Mouse (Mus musculus) retina, postnatal 7 days (tissue): ENCODE data around the gene Akap13.

ENCODE experiments used
- DNase-seq: peaks from one replicate; pipeline ENCODE4 v3.0.0-alpha.2; 2012; ENCODE audit warnings: low read depth, low spot score

The Akap13 gene

DNA sequence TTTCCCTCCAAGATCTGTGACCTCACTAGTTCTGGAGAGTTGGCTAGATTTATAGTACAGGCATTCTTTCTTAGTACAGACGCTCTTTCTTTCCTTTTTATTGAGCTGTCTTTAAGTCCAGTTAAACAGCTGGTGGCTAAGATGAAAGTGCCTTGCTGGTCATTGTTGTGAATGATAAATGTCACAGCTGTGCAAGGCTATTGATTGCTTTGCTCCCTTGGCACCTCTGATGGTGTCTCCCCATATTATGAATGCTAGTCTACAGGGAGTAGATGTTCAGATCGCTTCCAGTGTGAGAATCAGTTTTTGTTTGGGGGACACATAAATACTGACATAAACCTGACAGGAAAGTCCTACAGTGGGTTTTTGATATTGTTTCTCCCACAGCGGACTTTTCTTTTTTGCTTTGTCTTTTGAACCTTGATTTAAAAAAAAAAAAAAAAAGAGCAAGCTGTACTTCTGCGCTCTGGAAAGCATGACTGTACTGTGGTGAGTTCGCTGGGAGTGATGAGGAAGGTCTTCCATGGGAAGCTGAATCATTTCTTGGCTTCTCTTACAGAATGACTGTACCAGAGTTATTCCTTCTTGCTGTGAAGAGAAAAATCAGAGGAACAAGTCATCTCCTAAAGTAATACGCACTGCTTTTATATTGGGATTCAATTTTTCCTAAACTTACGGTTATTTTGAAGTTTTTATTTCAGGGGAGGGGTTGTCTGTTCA, 178.6 kb downstream of the Akap13 start:
- no peak for DNase-seq

DNA sequence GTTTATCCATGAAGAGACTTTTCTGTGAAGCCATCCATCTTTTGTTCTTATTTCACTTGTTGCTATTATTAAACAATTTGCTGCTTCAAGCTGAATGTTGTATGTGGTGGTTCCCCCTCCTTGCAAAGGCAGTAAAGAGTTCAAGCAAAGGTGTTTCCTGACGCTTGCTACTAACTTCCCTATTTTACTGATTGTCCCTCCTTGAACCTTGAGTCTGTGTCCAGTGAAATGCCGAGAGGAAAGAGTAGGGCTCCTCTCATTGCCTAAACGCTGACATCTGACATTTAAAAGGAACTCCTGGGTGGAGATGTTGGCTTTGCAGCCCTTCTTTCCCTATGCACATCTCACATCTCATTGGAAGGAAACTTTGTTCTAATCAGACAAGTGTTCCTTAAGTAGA, 183.4 kb downstream of the Akap13 start:
- no peak for DNase-seq

DNA sequence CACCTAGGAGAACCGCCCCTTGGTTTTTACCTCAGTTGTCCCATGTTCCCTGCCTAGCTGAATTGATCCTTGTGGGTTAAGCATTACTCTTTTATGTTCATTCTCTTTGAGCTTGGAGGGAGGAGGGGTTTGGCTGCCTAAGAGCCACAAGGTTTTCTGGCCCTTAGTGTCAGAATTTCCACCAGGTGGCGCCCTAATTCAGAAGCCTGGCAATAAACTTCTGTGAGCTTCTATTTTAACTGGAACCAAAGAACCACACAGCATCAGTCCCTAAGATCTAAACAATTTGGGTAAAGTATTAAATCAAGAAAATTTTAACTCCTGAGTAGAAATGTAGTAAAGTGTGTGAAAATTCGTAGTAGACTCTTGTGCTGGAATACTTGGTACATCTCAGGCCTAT, 184.2 kb downstream of the Akap13 start:
- peak; percentile 21 for DNase-seq

DNA sequence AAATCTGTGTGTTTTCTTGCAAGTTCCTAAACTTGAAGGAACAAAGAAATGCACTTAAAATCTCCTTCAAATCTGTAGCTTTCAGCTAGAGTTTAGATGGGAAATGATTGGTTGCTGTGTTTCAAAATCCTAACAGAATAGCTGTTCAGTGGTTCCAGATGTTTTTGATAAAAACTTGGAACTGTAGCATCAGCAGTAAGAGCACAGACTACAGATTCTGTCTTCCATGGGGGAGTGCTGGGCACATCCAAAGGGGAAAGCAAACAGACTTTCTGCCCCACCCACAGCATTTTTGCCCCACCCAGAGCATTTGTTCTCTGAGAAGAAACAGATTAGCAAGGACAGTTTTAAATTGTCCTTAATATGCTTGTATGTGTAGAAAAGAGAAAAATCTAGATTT, 184.7 kb downstream of the Akap13 start:
- no peak for DNase-seq

DNA sequence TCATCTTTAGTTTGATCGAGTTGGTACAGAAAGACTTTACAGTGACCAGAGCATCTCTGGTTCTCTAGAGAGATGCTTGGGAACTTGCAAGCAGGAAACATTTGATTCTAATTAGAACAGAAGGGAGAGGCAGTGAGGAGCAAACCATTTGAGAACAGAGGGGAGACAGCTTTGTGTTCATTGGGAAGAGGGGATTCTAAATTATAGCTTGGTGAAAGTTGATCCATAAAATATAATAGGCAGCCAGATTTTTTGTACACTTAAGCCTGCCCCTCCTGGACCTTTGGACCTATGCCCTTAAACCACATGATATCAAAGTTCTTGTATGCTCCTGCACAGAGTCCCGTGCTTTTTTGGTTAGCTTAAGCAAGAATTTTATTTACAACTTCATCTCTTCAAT, 185.3 kb downstream of the Akap13 start:
- DNase-seq: no peak

DNA sequence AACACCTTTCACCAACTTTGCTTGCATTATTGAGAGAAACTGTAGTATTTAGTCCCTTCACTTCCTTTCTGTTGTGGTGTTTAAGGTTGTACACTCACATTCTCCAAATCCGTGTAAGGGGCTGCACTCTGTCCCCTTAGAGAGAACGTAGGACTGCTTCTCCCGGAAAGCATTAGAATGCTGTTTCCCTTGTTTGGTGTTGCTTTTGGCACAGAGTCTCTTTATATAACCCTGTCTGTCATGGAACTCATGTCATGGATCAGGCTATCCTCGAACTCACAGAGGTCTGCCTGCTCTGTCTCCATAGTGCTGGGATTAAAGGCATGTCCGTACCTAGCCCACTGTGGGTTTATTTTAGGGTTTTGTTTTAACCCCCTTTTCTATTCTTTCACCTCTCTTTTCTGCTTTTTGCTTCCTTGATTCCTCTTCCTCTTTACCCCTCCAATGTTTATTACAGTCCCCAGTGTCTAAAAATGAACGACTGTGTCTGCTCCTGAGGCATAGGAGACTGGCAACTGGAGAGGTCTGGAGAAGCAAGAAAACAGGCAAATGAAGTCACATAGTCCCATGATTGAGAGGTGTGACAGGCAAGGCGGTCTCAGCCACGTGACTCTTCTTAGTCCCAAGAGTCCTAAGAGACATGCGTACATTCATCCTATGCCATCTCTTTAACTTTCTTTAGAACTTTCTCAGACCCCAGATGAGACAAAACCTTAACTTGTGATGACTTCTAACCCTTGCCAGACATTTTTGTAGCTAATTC, 186.3 kb downstream of the Akap13 start:
- DNase-seq: no peak

DNA sequence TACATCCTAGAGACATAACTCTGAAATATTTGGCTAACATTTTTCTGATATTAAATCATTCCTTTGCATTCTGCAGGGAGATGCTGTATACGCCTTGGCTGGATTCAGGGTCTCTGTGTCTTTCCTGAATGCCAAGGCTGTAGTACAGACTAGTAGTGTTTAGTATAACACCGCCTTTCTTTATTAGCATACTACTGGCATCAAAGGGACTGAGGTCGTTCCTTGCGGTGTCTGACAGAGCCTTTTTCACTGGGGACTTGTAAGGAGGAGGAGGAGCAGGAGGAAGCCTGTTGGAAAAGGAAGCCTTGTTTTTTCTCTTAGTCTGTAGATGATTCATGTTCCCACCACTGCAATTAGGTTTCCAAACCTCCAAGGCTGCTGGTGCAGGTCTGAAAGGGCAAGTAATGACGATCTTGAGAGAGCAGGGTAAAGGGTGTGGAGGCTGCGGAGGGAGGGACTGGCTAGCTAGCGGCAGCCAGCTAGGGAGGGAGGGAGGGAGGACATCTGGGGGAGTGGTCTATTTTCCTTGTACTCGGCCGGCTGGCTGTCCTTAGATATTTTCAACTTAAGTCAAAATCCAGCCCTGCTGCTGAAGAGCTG, 186.9 kb downstream of the Akap13 start:
- no peak for DNase-seq

DNA sequence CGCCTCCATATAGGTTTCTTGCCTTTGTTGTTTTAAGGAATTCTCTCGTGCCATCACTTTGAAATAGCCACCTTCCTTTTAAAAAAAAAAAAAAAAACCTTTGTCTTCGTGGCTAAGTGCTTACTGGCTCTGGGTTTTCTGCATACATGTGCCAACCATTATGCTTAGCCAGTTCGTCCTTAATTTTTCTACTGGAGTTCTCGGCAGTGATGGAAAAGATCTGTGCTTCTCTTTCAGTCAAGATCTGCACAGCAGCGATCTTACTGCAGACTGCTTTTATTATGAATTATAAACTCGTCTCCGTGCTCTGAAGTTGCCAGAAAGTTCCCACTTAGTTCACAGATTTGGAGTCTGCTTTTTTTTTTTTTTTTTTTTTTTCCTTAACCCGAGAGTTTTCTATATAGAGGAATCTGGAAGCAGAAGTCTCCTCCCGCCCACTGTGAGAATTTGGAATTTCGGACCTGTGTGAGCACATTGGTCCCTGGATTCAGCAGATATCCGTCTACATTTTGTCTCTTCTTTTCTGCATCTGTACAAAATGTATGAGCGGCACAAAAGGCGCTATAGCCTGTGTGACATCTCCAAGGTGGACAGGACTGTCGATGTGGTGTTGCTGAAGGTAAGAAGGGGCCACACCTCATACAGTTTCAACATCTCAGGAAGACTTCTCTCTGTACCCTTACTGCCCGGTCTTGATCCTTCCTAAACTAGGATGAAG, 187.7 kb downstream of the Akap13 start:
- DNase-seq: no peak

DNA sequence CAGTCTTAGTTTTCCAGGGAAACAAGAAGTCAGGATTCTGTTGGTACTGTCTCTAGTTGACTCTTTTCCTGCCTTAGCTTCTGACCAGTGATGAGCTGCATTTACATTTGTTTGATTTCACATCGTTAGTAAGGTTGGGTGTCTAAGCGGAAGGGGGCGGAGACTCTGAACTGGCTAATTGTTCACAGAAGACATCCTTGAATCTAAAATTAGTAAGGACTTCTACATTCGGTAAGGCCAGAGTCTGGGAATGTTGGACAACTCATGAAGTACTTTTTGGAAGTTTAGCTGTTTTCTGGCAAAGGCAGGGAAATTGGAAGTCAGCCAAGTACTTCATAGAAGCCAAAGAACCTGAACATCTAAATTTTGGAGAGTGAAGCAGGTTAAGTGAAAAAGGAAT, 188.7 kb downstream of the Akap13 start:
- no peak for DNase-seq

DNA sequence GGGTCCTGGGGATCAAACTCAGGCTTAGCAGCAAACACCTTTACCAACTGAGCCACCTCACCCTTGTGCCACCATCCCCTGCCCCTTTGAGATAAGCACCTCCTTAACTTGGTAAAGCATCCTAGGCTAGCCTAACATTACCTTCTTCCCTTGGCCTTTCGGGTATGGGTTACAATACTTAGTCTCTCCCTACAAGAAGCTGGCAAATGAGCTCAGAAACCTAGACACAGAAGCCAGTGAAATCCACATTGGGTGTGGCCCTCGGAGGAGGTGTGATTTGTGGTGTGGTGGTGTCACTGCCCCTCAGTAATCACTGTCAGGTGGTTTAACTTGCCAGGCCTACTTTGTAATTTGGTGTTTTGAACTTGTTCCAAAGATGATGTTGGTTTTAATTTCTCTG, 189.3 kb downstream of the Akap13 start:
- DNase-seq: no peak

DNA sequence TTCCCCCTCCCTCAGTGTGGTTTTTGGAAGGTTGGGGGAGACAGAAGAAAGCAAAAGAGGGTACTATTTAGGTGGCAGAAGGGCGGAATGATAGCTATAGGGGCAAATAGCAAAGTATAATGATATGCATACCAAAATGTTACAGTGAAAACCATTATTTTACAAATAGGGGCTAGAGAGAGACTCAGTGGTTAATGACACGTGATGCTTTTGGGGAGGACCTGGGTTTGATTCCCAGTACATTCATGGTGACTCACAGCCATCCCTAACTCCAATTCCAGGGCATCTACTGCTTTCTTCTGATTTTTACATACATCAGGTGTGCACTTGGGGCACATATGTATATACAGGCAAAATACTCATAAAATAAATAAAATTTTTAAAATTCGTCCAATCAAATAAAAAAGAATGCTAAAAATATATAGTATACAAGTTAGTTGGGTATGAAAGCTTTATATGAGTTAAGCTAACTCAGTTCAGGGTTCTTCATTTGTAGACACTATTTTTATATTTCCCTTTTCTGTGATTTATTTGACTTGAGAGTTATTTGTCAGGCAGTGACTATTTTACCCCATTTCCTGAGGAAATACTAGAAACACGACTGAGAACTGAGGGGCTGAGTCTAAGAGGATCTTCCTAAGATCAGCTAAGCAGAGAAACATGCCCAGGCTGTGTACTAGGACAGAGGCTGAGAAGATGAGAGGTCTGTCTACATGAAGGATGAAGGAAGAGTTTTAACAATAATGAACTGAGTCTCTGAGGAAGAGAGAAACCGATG, 190.0 kb downstream of the Akap13 start:
- no peak for DNase-seq

DNA sequence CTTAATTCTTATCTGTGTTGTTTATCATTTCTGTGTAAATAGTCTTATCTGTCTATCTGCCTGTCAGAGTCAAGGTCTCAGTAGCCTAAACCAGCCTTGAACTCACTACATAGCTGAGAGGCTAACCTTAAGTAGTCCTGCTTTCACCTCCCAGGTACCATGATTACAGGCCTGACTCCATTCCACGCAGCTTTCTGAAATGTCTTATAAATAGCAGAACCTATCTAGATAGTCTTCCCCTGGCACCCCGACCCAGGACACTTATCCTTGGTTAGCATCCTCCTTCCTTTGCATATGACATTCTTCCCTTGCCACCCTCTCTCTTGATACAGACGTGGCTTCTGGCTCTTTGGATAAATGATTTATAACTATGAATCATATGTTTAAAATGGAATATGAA, 192.7 kb downstream of the Akap13 start:
- DNase-seq: no peak

DNA sequence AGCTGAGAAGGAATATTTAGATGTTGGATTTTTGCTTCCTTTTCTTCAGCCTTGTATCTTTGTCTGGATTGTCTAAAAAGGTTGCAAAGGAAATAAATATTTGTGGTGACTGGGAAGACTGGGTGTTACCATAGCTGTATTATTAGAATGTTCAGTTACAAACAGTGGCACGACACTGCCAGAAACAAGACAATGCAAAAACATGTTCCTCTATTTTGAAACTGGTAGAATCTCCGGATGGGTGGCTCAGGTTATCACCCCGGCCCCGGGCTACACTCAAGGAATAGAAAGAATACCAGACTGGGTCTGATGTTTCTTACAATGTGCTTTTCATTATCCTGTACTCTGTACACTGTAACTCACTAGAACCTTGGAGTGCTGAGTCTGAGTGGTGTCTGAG, 193.6 kb downstream of the Akap13 start:
- no peak for DNase-seq

DNA sequence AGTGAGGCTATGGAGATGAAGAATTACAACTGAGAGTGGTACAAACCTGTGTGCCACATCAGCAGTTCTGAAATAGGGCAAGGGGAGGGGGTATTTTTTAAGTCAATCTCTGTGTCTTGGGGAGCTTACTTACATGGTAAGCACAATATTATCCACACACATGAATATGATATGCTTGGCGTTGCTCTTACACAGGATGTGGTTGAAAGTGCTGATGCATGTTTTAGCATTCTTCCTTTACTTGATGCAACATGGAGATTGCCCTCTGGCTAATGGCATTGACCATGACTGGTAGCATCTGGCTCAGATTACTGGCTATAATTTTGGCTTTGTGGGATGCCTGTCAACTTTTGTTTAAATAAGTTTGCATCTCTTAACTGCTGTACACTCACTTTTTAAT, 194.6 kb downstream of the Akap13 start:
- DNase-seq: no peak

DNA sequence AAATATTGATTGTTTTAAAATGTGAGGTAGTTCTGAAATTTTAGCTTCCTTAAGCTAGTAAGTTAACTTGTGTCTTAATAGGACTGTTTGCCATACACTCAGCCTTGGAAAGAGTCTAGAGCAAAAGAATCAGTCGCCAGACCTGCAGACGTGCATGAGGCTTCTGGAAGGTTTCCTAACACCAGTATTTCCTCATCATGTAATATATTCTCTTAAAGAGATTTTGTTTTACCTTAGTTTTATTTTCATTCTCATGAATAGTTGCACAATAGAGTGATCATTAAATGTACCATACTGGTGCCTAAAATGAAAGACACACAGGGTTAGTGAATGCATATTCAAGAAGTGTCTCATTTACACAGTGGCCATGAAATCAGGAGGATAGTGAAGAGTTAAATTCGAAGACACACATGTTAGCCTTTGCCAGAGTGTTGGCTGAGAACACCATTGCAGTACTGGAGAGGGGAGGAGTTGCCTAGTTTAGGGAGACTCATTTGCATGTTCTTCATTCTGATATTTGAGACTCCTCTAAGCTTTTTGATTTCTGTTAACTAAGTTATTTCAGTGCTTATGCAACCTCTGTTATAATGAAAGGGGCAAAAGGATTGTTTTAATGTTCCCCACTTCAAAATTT, 198.5 kb downstream of the Akap13 start:
- DNase-seq: no peak

DNA sequence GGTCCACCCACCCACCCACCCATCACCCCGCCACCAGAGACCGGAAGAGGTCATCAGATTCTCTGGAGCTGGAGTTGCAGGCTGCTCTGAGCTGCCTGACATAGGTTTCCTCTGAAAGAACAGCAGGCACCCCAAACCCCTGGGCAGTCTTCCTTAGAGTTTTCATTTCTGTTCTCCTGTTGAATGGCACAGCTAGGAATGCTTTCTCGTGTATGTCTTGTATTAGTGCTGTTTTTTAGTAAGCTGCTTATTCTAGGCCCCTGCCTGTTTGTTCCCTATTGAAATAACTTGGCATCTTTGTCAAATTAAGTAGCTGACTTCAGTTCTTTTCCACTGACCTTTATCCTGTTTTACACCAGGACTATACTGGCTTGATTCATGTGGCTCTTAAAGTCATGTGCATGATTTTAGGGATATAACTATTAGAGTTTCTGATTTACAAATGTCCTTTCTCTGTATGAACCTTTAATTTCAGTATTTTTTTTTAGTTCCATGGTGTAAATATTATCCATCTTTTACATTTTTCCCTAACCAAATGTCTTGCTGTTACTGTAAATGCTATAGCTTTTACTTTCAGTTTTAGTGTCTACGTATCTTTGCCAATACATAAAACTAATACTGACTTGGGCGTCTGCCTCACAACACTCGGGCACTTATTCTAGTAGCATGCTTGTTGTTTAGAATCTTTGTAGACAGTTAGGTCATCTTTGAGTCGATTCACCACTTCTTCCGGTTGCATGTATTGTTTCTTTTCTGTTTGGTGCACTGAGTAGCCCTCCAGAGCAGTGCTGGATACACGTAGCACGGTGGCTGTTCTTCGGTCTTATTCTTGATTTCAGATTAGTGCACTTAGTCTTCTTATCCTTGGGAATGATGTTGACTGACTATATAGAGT, 200.1 kb downstream of the Akap13 start:
- DNase-seq: no peak

DNA sequence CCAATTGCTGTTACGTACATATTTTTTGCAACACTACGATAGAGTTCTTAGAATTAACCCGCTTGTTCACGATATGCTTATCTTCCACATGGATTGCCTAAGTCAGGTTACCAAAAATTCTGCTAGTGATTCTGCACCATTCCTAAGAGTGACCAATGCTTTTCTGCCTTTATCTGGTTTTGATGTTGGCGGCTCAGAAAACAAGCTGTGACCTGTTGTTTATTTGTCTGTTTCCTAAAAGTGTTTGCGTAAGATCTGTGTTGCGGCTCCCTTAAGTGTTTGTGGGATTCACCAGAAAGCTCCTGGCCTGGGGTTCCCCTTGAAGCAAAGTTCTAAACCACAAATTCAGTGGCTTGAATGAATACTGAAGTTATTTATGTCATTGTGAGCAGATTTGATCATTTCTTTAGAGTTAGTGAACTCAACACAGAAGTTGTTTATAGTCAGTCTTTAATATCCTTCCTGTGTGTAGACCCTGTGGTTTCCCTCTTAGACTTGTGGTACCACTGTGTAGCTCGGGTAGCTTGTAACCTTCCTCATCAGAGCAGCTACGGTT, 201.0 kb downstream of the Akap13 start:
- DNase-seq: no peak

DNA sequence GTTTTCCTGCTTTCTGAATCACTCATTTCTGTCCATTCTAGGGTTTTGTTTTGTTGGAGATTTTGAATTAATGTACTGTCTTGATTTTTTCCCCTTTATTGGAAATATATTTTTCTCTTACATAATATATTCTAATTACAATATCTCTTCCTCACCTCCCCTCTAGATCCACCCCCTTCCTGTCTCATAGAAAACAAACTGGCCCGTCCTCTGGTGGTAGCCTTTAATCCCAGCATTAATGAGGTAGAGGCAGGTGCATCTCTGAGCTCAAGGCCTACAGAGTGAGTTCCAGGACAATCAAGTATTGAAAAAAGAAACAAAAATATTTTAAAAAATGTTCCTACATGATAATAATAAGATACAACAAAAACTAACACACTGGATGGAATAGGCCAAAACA, 201.6 kb downstream of the Akap13 start:
- DNase-seq: no peak

DNA sequence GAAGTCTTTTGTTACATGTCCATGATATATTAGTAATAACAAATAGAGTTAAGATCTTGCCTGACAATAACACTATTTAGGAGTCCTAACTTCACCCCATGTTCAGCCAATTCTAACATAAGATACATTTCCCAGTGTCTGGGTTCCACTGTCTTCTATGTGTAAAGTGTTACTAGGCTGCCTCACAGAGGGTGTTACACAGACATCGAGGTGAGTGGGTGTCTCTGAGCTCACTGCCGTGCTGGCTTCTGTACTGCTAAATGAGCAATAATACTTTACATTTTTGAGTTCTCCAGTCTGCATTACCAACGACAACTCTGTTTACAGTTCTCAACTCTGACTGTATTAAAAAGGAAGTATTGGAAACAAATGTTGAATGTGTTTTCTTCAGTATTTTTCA, 209.1 kb downstream of the Akap13 start:
- no peak for DNase-seq

DNA sequence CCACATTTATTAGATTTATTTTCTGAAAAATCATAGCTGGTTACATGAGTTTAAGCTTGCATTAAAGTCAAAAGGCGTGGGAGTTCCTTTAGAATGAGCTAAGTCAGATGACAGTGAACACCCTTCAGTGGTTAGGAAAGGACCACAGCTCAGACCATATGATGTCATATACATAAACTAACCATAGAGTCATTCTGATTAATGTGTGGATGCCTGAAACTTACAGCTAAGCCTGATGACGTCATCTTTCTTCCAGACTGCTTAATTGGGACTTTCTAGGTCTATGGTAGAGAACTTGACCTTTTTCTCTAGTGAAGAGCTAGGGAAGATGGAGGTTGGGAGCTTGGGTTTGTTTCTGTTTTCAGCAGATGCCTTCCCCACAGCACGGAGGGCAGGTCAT, 211.6 kb downstream of the Akap13 start:
- no peak for DNase-seq
